Mouse (Mus musculus): Measurements from ENCODE around the gene Mlf1. TPM values are rescaled to one million over a fixed set of nuclear protein-coding genes. Genes with fewer than 3 reads are reported as not detected.

The Mlf1 gene
- polyA plus RNA-seq, 1 experiment from 2014 or later, result 28.6 TPM

Other genes with a start within 250 kb of the Mlf1 start
- gene Gm17402, start 1.1 kb downstream of the Mlf1 start, polyA plus RNA-seq (2015; fragmentation: Nextera tagmentation; extraction: Ambion mirVana), result not detected in 2 replicates
- 30.8 and 31.0 TPM in 2 replicates for gene Gfm1, start 56.0 kb downstream of the Mlf1 start, polyA plus RNA-seq (2015; fragmentation: Nextera tagmentation; extraction: Ambion mirVana)
- gene Lxn, start 89.8 kb downstream of the Mlf1 start, polyA plus RNA-seq (2015; fragmentation: Nextera tagmentation; extraction: Ambion mirVana), result 162 and 199 TPM in 2 replicates
- gene Rarres1, start 141.4 kb downstream of the Mlf1 start, polyA plus RNA-seq (2015; fragmentation: Nextera tagmentation; extraction: Ambion mirVana), result 2.6 and 5.1 TPM in 2 replicates
- gene Mfsd1, start 208.6 kb downstream of the Mlf1 start, polyA plus RNA-seq (2015; fragmentation: Nextera tagmentation; extraction: Ambion mirVana), result 30.1 and 30.9 TPM in 2 replicates